Mouse (Mus musculus): ENCODE results near the gene Fshr.

Gene Fshr

GRCm38 (mm10) chr17:89036723-89037122 is 163.8 kb downstream of the Fshr start:
- no peak for ATAC-seq (ENCODE audit: insufficient number of reproducible peaks, low FRiP score, low TSS enrichment)

GRCm38 (mm10) chr17:89036049-89036448 is 164.4 kb downstream of the Fshr start:
- no peak for ATAC-seq (ENCODE audit: insufficient number of reproducible peaks, low FRiP score, low TSS enrichment)

GRCm38 (mm10) chr17:89034627-89035026 is 165.8 kb downstream of the Fshr start:
- no peak for ATAC-seq (ENCODE audit: insufficient number of reproducible peaks, low FRiP score, low TSS enrichment)

GRCm38 (mm10) chr17:89032981-89033380 is 167.5 kb downstream of the Fshr start:
- ATAC-seq (ENCODE audit: insufficient number of reproducible peaks, low FRiP score, low TSS enrichment) = no peak

GRCm38 (mm10) chr17:89019518-89019917 is 181.0 kb downstream of the Fshr start:
- ATAC-seq (ENCODE audit: insufficient number of reproducible peaks, low FRiP score, low TSS enrichment) = no peak

- no peak for ATAC-seq (ENCODE audit: insufficient number of reproducible peaks, low FRiP score, low TSS enrichment)
These were observed 183.5 kb downstream of the Fshr start for GRCm38 (mm10) chr17:89017002-89017401.

GRCm38 (mm10) chr17:89013691-89014090 is 186.8 kb downstream of the Fshr start:
- no peak for ATAC-seq (ENCODE audit: insufficient number of reproducible peaks, low FRiP score, low TSS enrichment)

GRCm38 (mm10) chr17:89009117-89009516 is 191.4 kb downstream of the Fshr start:
- no peak for ATAC-seq (ENCODE audit: insufficient number of reproducible peaks, low FRiP score, low TSS enrichment)

GRCm38 (mm10) chr17:89008680-89009079 is 191.8 kb downstream of the Fshr start:
- ATAC-seq (ENCODE audit: insufficient number of reproducible peaks, low FRiP score, low TSS enrichment) = no peak

GRCm38 (mm10) chr17:89005959-89006358 is 194.5 kb downstream of the Fshr start:
- ATAC-seq (ENCODE audit: insufficient number of reproducible peaks, low FRiP score, low TSS enrichment) = no peak

GRCm38 (mm10) chr17:88999907-89000306 is 200.6 kb downstream of the Fshr start:
- no peak for ATAC-seq (ENCODE audit: insufficient number of reproducible peaks, low FRiP score, low TSS enrichment)

GRCm38 (mm10) chr17:88998243-88998642 is 202.2 kb downstream of the Fshr start:
- ATAC-seq (ENCODE audit: insufficient number of reproducible peaks, low FRiP score, low TSS enrichment) = no peak

GRCm38 (mm10) chr17:88991238-88991637 is 209.2 kb downstream of the Fshr start:
- ATAC-seq (ENCODE audit: insufficient number of reproducible peaks, low FRiP score, low TSS enrichment) = no peak

- ATAC-seq (ENCODE audit: insufficient number of reproducible peaks, low FRiP score, low TSS enrichment) = no peak
These were observed 219.6 kb downstream of the Fshr start for GRCm38 (mm10) chr17:88980708-88981355.

GRCm38 (mm10) chr17:88974538-88974937 is 225.9 kb downstream of the Fshr start:
- ATAC-seq (ENCODE audit: insufficient number of reproducible peaks, low FRiP score, low TSS enrichment) = no peak

- no peak for ATAC-seq (ENCODE audit: insufficient number of reproducible peaks, low FRiP score, low TSS enrichment)
These were observed 234.4 kb downstream of the Fshr start for GRCm38 (mm10) chr17:88966028-88966427.

GRCm38 (mm10) chr17:88954011-88954410 is 246.5 kb downstream of the Fshr start:
- ATAC-seq (ENCODE audit: insufficient number of reproducible peaks, low FRiP score, low TSS enrichment) = 0 out of 2 replicates have a peak, but pooled peaks have one; percentile 70

- ATAC-seq (ENCODE audit: insufficient number of reproducible peaks, low FRiP score, low TSS enrichment) = no peak
These were observed 262.3 kb downstream of the Fshr start for GRCm38 (mm10) chr17:88938153-88938681.

GRCm38 (mm10) chr17:88937341-88938152 is 262.9 kb downstream of the Fshr start:
- no peak for ATAC-seq (ENCODE audit: insufficient number of reproducible peaks, low FRiP score, low TSS enrichment)

GRCm38 (mm10) chr17:88936941-88937340 is 263.5 kb downstream of the Fshr start:
- ATAC-seq (ENCODE audit: insufficient number of reproducible peaks, low FRiP score, low TSS enrichment) = no peak

Data from cerebellum, adult (tissue).